Mouse (Mus musculus): ENCODE results near the gene Shb.

GRCm38 (mm10) chr4:45577631-45578030 is 45.4 kb upstream of the Shb start:
- TF ChIP-seq CTCF (IDR thresholded peaks at IDR 0.05; ENCODE audit: low read depth) = no peak
- no peak for TF ChIP-seq EP300 (optimal IDR thresholded peaks at IDR 0.05)

Measured in stomach, postnatal 0 days (tissue).